Mouse (Mus musculus) ES-Bruce4 (cell line): ENCODE results near the gene Flywch1.

Experiments
- CTCF ChIP-seq: IDR thresholded peaks from one replicate; pipeline ENCODE4 v1.8.1; 2011; ENCODE audit warnings: low read depth, low read length
- EP300 ChIP-seq: IDR thresholded peaks from 2 replicates; pipeline ENCODE4 v1.6.1; 2011; ENCODE audit warnings: low read depth, low read length; ENCODE audit not compliant: insufficient read depth
- POLR2A ChIP-seq: IDR thresholded peaks from one replicate; pipeline ENCODE4 v1.8.1; 2011; ENCODE audit warnings: low read length; ENCODE audit not compliant: insufficient read depth

GRCm38 (mm10) chr17:23740136-23740584 lies 31.2 kb downstream of the Flywch1 start:
- no peak for TF ChIP-seq CTCF
- TF ChIP-seq EP300, result no peak
- no peak for TF ChIP-seq POLR2A
